Mouse (Mus musculus) embryo, embryonic 11 days (tissue): ENCODE results near the gene Fam43b.

Source experiments
- DNase-seq: peaks from one replicate; pipeline ENCODE4 v3.0.0-alpha.2; 2015

Gene Fam43b

DNA sequence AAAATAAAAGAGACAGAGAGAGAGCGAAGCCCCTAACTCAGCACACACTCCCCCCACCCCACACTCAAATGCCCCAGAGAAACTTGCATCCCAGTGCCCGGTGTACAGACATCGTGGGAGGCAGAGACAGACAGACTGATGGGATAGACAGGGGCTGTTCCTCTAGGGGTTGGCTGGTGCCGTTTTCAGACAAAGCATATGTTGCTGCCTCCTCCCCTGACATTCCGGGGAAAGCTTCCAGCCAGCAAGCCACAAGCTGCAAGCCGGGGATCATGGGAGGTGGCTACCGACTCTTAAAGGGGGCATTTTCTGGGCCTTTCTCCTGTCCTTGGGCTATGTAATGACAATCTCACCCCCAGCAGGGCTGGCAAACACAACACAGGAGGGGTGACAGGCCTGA, 2.6 kb downstream of the Fam43b start:
- no peak for DNase-seq

DNA sequence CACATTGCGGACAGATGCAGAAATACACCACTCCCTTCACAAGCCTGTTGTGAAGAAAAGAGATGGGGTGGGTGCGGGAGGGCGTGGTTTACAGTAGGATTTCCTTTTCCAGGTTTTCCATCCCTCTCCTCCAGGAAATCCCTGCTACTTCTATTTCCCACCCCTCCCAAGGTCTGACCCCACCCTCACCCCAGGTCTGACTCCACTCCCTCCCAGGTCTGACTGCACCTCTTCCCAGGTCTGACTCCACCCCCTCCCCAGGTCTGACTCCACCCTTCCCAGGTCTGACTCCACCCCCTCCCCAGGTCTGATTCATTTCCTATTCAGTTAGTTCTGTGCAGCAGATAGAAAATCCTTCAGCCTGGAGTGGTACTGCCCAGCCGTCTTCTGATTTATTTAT, 12.5 kb downstream of the Fam43b start:
- no peak for DNase-seq

DNA sequence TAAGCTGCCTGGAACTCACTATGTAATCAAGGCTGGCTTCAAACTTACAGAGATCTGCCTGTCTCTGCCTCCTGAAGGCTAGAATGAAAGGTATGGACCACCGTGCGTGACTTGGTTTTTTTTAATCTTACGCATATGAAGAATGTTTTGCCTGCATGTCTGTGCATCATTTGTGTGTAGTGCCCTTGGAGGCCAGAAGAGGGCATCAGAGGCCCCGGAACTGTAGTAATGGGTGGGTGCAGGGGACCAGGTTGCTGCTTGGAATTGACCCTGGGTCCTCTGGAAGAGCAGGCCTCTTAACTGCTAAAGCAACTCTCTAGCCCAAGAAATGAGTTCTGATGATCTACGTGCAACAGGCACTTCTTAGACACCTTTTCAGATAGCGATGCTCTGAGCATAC, 13.9 kb downstream of the Fam43b start:
- no peak for DNase-seq

DNA sequence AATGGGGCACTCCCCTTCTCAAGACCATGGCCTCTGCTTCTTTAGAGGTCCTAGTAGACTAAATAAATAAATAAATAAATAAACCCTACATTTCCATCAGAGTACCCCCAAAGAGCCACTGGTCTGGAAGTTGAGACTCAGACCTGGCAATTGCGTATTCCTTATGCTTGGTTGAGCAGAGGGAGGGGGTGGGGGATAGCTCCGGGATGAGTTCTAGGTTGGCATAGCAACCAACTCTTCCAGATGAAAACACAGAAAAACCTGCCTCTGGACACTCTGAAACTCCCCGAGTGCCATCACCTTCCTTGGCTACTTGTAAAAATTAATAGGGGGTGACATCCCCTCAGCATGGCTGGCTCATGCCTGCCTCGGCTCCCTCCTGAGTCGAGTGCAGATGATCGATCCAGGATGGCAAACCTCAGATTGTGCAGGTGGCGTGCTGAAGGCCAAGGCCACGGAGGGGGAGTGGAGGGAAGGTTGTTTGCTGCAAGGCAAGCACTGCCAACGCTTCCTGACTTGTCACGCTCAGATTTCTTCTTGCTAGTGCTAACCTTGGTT, 16.1 kb downstream of the Fam43b start:
- DNase-seq, result no peak

DNA sequence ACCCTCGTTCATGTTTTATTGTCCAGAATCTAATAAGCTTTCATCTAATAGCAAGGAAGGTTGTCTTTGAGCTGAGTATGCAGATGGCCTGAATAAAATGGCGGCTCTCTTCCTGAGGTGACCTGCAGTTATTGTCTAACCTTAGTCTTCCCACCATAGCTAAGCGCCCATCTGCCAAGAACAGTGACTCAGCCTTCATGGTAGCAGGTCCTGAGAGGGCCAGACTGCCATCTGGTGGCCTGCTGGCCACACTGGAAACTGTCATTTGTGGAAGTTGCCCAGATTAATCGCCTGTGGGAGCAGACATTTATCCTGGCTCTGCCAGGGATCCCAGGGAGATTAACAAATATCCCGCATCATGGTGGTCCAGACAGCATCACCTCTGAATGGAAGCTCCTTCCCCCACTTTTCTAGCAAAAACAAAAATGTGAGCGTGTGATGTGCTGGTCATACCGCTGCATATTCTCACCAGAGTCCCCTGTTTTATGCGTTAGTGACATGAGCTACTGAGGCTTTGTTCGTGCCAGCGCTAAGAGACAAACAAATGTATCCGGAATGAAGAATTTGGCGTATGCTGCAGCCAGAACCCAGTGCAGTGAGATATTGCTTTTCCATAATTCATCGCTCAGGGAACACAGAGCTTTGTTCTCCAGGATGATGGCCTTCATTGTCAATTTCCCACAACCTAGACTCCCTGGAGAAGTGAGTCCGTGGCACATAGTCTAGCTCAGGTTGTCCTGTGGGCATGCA, 17.1 kb downstream of the Fam43b start:
- peak; percentile 72 for DNase-seq

DNA sequence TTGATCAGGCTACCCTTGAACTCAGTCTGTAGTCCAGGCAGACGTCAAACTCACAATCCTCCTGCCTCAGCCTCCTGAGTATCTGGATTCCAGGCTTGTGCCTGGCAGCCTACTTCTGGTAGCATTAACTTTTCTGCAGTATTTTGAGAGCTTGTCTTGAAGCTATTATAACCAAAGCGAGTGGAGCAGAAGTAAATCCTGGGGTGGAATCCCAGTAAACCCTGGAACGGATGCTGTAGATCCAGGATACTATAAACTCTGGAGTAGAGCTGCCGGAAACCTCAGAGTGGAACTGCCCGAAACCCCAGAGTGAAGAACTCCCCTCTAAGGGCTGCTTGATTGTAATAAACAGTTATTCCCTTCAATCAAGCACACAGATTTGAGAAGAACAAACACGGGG, 18.8 kb downstream of the Fam43b start:
- DNase-seq, result peak; percentile 56

DNA sequence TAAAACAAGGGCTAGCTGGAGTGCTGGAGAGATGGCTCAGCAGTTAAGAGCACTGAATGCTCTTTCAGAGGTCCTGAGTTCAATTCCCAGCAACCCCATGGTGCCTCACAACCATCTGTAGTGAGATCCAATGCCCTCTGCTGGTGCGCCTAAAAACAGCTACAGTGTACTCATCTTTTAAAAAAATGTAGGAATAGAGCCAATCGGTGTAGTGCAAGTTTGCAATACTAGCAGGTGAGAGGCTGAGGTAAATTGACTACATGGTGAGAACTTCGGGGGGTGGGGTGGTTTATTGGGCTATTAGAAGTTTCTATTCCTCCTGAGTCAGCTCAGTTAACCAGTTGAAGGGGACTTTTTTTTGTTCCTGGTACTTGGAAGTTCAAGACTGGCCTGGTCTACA, 21.2 kb downstream of the Fam43b start:
- DNase-seq, result no peak

DNA sequence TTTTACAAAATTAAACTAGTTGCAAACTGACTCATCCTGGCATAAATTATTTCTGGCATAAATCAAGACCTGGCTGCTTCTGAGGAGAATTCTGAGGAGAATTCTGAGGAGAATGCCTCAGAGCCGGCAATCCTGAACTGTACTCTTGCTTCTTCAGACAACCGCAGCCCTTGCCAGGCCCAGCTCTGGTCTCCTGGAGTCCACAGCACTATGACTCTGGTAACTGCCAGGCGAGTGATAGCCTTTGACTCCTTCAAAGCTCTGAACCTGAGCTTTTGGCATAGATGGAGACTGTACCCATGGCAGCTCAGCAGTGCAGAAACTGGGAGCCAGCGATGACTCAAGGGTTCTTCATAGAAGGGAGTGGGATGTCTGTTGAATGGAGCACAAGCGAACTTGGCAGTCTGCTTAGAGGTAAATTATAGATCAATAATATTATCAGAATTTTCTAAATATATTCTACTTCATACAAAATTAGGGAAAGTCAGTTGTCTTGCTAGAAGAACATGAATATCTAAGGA, 25.3 kb downstream of the Fam43b start:
- DNase-seq, result no peak

DNA sequence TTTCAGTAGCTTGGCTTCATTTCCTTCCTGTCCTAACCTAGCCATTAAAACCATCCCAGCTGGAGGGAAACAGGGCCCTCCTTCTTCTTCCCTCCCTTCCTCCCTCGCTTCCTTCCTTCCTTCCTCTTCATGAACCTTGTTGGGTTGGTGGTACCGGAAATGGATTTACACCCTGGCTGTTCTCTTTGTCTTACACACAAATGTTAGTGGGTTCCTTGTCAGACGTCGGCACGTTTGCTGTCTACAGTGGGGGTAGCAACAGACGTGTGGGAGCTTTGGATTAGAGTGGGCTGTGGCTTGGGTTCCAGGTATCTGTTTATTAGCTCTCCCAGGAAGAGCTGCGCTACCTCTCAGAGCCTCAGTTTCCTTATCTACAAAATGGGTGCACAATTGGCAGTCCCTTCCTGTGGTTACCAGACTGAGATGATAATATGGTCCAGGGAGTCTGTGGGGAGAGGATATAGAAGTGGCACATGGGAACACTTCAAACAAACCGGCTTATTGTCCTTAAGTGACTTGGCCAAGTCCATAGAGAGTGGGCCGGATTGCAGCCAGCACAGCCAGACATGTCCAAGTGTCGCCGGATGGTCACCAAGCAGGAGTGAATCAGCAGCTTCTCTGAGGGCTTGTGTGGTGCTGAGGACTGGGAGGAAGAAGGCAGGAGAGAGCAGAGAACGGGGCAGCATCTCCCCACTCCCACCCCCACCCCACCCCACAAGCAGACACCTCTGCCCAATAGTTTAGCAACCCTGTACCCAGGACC, 27.6 kb downstream of the Fam43b start:
- no peak for DNase-seq

DNA sequence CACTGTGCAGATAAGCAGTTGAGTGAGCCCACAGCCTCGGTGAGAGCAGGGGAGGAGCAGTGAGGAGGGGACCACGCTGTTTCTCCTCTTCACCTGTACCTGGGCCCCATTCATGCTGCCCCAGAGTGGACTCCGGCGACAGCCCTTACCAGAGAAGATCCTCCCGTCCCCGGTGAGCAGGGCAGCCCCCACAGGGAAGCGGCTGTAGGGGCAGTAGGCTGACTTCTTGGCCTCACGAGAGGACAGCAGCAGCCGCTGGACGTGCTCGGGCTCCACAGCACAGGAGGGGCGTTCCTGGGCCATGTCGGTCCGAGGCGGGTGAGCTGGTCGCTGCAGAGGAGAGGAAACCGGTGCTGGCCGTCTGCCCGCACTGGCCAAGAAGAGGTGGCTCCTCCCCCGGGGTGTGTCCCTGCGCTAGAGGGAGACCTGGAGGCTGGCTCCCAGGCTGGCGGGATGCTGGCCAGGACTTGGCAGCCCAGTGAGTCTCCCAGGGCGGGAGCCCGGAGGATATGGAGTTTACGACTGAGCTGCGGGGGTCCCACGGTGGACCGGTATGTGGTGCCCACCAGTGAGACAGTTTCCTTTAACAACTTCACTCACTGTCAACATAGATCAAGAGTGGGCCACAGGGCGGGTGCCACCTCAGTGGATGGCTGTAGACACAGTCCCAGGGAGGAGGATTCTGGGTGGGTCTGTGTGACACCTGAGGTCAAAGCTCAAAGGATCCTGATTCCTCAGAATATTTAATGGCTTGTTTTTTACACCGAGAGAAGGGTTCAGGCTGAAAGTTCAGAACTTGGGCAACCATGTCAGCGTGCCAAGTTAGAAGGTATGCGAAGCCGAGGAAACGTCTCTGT, 28.5 kb downstream of the Fam43b start, which contains the start of gene Cda:
Cda (minus strand) TSS at position 352 of the 857 bp plus-strand sequence.
- peak; percentile 84 for DNase-seq

DNA sequence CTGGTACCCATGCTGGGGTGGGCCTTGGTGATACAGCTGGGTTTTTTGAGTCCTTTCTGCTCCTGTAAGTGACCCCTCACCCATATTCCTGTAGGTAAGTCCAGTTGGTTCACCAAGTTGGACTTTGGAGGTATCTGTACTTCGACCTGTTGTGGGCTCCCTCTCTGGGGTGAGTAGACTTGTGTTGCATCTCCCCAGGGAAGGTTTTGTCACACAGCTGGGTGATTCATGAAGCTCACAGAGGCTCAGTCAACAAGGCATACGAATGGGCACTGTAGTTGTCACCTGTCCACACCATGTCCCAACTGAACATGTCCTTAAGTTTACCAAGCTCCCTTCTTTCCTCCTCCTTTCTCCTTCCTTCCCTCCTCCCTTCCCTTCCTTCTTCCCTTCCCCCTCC, 29.8 kb downstream of the Fam43b start:
- no peak for DNase-seq

DNA sequence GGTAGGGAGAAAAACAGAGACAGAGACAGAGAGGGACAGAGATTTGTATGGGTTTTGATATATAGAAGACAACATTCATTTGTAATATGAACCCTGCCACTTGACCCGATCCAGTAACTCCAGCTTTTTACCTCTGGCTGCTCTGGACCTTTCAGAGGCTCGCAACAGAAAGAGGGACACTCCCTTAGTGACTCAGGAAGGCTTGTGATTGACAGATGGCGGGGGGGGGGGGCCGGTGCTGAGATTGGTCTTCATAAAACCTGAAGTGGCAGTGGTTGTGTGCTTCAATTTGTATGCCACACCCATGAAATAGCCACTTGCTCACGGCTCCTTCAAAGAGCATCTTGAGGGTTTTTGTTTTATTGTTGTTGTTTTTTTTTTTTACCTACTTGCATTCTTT, 32.8 kb downstream of the Fam43b start:
- DNase-seq, result no peak

DNA sequence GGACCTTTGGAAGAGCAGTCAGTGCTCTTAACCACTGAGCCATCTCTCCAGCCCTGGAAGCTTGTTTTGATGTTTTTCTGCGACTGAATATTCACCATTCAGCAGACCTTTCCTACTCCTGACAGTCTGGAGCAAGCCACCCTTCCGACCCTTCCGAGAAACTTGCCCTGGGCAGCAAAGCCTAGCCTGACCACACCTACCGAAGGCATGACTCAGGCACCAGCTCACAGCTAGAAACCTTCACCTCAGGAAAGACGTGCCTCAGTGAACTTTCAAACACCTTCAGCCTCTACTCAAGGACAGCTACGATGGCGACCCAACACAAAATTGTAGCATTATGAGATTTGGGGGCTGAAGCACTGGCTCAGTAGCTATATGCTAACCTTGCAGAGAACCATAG, 33.4 kb downstream of the Fam43b start:
- no peak for DNase-seq

DNA sequence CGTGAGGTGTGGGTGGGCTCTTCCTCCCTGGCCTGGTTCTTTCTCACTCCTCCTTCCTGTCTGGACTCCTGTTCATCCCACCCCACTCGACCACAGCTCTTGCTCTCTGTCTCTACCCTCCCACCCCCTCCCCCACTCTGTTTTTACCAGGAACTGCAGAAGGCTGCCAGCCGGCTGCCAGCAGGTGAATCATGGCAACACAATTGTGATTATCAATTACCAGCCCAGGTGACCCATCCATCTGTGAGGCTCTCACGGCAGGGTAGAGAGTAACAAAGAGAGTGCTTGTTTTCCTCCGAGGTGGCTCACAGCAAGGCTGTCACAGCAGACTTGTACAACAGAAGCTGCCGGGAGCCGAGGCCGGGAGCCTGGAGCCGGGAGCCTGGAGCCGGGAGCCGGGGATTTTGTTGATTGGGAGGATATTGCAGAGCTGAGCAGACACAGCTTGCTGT, 34.9 kb downstream of the Fam43b start:
- DNase-seq, result no peak

DNA sequence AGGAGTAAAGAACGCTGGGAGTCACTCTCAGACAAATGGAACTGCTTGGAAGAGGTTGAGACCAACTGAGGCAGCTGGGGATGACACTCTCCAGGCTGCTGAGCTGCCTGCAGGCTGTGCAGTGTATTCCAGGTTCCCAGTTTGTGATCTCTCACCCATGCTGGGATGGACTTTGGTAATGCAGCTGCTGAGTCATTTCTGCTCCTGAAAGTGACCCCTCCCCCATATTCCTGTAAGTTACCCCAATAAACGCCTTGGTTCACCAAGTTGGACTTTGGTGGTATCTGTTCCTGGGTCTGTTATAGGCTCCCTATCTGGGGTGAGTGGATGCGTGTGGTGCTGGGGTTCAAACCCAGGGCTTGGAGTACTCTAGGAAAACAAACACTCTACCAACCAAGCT, 38.2 kb downstream of the Fam43b start:
- no peak for DNase-seq

DNA sequence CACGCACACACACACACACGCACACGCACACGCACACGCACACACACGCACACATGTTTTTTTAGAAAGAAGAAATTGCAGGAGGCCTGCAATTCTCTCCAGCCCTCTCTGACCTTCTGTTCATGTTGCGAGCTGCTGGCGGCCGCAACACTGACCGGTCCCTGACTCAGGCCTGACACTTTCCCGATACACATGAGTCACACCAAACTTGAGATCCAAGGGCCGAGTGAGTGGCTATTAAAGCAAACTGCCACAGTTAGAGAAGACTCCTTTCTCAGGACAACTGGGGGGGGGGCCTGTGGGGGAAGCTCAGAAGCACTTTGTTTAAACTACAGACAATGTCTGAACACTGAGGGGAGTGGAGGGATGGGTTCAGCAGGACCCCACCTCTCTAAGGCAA, 39.8 kb downstream of the Fam43b start:
- no peak for DNase-seq

DNA sequence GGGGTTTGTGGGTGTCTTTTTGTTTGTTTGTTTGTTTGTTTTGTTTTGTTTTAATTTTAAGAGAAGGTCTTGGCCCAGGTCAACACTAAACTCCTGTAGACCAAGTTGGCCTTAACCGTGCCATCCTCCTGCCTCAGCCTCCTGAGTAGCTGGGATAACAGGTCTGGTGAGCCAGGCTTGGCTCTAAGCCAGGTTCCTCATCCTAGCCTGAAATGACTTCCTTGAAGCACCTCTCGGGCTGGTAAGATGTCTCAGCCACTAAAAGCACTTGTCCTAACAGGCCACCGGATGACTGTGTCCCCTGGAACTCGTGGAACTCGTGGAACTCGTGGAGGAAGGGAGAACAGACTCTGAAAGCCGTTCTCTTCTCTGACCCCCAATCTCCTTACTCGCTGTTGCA, 40.2 kb downstream of the Fam43b start:
- DNase-seq, result no peak

DNA sequence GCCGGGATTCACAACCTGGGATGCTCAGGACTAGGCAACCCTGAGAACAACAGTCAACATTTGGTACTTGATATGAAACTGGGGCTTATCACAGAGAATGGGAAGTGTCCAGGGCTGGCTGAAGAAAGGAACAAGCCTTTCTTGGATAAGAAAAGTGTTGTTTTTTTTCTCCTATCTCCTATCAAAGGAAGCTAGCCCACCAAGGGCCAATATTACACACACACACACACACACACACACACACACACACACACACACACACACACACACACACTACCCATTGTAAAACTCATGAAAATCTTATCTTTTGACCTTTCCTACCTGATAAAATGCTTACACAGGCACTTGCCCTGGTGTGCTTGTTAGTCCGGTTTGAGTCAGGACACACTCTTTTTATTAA, 40.8 kb downstream of the Fam43b start:
- DNase-seq, result no peak

DNA sequence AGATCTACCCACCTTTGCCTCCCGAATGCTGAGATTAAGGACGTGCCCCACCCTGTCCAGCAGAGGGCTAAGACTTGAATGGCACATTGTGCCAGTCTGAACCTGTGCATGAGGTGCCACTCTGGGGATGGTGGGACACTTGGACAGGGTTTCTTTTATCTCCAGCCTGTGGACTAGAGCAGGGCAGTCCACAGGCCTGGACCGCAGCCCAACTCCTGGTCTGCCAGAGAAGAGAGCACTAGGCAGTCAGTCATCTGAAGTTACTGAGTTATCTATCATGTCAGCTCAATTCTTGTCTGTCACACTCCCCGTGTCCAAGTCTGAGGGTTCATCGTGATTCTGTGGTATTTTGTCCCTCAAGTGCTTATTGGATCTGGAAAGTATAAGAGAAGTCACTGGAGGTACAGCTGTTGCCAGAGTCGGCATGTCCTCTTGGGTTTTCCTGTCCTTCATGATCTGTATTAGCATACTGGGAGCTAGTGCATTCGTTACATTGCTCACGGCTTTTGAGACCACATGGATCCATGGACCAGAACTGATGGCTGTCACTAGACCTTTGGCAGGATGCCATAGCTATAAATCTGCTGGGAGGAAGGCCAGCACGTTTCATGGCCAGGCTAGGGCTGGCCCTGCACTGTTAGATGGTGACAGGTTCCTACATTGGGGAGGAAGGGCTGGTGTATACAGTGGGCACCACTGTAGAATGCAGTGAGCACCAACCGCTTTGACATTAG, 42.7 kb downstream of the Fam43b start:
- DNase-seq, result no peak

DNA sequence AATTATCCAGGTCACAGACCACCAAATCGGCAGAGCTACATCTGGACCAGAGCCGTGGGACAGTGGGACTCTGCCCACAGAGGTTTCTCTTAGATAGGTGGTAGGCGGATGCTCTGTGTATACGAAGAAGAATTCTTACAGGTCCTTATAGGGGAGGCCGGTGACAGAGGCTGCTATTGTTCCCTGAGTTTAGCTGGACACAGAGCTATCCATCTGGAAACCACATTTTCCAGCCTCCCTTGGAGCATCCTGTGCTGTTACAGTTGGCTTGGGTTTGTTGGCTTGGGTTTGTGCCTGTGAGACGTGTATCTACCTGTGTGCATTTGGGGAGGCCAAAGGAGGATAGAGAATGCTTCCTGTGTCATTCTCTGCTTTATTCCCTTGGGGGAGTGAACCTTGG, 43.6 kb downstream of the Fam43b start:
- DNase-seq, result no peak

DNA sequence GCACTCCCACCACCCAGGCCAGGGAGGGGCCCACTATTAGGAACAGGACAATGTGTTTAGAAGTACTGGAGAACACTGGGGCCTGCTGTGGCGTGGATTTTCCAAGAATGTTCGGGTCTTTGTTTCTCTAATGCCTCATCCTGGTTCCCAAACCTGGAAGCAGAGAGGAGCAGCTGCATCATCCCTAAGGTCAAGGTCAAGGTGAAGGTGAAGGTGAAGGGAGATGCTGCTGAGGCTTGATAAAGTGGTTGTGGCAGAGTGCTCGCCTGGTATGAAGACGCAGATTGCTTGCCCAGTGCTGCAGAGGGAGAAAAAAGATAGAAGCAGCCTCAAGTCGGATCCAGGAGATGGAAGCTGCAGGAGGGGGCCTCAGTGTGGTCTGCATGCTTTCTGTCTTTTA, 44.5 kb downstream of the Fam43b start:
- DNase-seq, result no peak

DNA sequence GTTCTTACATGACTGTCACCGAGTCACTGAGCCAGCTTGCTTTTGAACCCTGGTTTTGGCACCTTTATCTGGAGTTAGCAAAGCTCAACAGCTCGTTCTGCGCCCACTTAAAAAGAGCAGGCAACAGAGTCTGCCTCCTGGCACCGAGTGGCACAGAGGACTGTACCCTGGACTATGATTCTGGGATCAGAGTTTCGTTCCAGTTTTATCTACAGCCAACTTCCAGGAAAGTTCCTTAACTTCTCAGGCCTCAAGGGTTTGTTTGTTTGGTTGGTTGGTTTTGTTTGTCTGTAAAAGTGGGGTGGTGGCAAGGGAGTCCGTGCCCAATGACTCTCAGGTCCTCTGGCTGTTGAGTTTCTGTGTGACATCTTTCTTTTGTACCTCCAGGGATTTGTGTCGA, 47.6 kb downstream of the Fam43b start:
- no peak for DNase-seq
